Mouse (Mus musculus) lung, embryonic 14.5 days (tissue): Measurements from ENCODE around the gene Cops7b. TPM values are rescaled to one million over a fixed set of nuclear protein-coding genes. Genes with fewer than 3 reads are reported as not detected.

Source experiments
- ATAC-seq: fragments of 200-750 bp; cut with Nextera tagmentation; 2 replicates; pipeline ENCODE4 v1.8.0; 2017; ENCODE audit warnings: mild to moderate bottlenecking, moderate TSS enrichment, moderate library complexity; ENCODE audit not compliant: insufficient read depth
- DNase-seq: peaks from one replicate; pipeline ENCODE4 v3.0.0-alpha.2; 2015
- H3K27ac ChIP-seq: fragments of 300-500 bp; sonication (generic); 2 replicates; pipeline ENCODE4 v1.5.1; 2014; ENCODE audit warnings: low read depth, mild to moderate bottlenecking, moderate library complexity
- H3K27me3 ChIP-seq: fragments of 300-500 bp; sonication (generic); 2 replicates; pipeline ENCODE4 v1.6.1; 2014; ENCODE audit warnings: low read length, control low read depth; ENCODE audit not compliant: insufficient read depth
- H3K36me3 ChIP-seq: fragments of 300-500 bp; sonication (generic); 2 replicates; pipeline ENCODE4 v1.6.1; 2014; ENCODE audit warnings: control low read depth; ENCODE audit not compliant: insufficient read depth
- H3K4me1 ChIP-seq: fragments of 300-500 bp; sonication (generic); 2 replicates; pipeline ENCODE4 v1.6.1; 2014; ENCODE audit warnings: antibody characterized with exemption, control low read depth; ENCODE audit not compliant: insufficient read depth
- H3K4me2 ChIP-seq: fragments of 300-500 bp; sonication (generic); 2 replicates; pipeline ENCODE4 v1.6.1; 2014; ENCODE audit warnings: mild to moderate bottlenecking
- H3K4me3 ChIP-seq: fragments of 300-500 bp; sonication (generic); 2 replicates; pipeline ENCODE4 v1.5.1; 2014; ENCODE audit warnings: low read depth, low read length
- H3K9ac ChIP-seq: fragments of 300-500 bp; sonication (generic); 2 replicates; pipeline ENCODE4 v1.6.1; 2014
- H3K9me3 ChIP-seq: fragments of 300-500 bp; sonication (generic); 2 replicates; pipeline ENCODE4 v1.6.1; 2016; ENCODE audit warnings: low read depth, low read length, control low read depth
- CTCF ChIP-seq: IDR thresholded peaks from 2 replicates; pipeline ENCODE4 v1.5.1; 2016; ENCODE audit warnings: antibody characterized with exemption, low read depth
- WGBS: fragments of 180-500 bp; shearing (Covaris S2); extraction: QIAGEN DNeasy Blood & Tissue Kit; methylation state at CpG from one replicate; pipeline ENCODE4 v1.1.7; 2014; 5-methylcytosine and 5-hydroxymethylcytosine counted together
- polyA plus RNA-seq: library from polyadenylated mRNA; unstranded; fragments of >200 nt; fragmentation: Nextera tagmentation; extraction: Ambion mirVana; gene quantifications from 2 replicates; pipeline ENCODE4 v1.2.1, GENCODE M21; 2014

Cops7b gene
- polyA plus RNA-seq, 1 experiment from 2014 or later, result 38.0 TPM

DNA sequence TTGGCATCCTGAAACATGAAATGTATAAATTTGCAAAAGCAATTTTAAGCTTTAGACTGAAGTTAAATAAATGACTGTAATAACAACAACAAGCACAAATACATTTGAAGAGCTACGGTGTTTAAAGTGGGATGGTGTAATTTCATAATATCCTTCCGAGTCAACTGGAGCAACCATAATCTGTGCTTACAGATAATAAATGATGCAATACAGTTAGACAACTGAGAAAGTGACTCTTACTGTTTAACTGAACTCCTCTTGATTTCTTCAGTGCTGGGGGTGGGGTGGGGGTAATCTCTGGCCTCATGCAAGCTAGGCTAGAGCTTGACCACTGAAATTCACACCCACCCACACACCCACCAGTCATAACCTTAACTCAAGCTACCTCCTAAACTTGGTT lies 11.3 kb upstream of the Cops7b start:
- no peak for ATAC-seq
- no peaks in the 10 kb centered on the region for H3K4me1 ChIP-seq
- 83% methylated on average over 2 of the region's 2 CpGs for WGBS
- H3K4me3 ChIP-seq, result no peak overlapping the region
- H3K27me3 ChIP-seq, result no peaks in the 10 kb centered on the region
- no peak for TF ChIP-seq CTCF
- no peak for DNase-seq
- H3K4me2 ChIP-seq, result no peak overlapping the region
- H3K9me3 ChIP-seq, result no peaks in the 10 kb centered on the region
- H3K9ac ChIP-seq, result no peak overlapping the region
- H3K36me3 ChIP-seq, result peaks cover 4% of the 10 kb centered on the region; the same call in 1 of the 2 replicates
- no peak overlapping the region for H3K27ac ChIP-seq

DNA sequence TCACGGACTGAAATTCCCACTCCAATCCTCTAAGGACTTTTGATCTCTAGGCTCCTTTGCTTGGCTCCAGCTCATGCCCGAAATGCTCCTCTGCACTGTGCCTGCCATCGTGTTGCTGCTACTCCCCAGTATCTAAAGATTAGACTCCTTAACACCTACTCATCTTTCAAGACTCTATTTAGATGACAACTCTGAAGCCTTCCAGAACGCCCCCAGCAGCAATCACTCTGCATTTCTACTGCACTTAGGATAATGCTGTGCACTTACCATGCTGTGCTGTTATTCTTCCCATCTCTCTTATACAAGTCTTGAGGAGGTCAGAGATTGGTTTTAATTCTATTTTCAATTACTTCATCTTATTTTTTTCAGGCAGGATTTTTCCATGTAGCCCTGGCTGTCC lies 10.8 kb upstream of the Cops7b start:
- DNase-seq (no peak), ATAC-seq (no peak)
- 0 out of 2 replicates have a peak, but pooled peaks cover 4% of the 10 kb centered on the region for H3K36me3 ChIP-seq
- H3K4me3 ChIP-seq, result no peak overlapping the region
- no peaks in the 10 kb centered on the region for H3K9me3 ChIP-seq
- H3K9ac ChIP-seq, result no peak overlapping the region
- no peak overlapping the region for H3K27ac ChIP-seq
- H3K4me1 ChIP-seq, result no peaks in the 10 kb centered on the region
- TF ChIP-seq CTCF, result no peak
- WGBS, result 74% methylated on average over 4 of the region's 4 CpGs
- no peaks in the 10 kb centered on the region for H3K27me3 ChIP-seq
- no peak overlapping the region for H3K4me2 ChIP-seq

GRCm38 (mm10) chr1:86580426-86580825 lies 2.3 kb upstream of the Cops7b start:
- Histone ChIP-seq H3K27ac (no peak overlapping the region), H3K4me3 (no peak overlapping the region), H3K9me3 (no peaks in the 10 kb centered on the region), H3K4me2 (no peak overlapping the region), H3K36me3 (no peaks in the 10 kb centered on the region), H3K27me3 (no peaks in the 10 kb centered on the region), H3K9ac (no peak overlapping the region), H3K4me1 (peaks cover 3% of the 10 kb centered on the region; the same call in 1 of the 2 replicates)
- 70% methylated on average over 6 of the region's 6 CpGs for WGBS
- no peak for TF ChIP-seq CTCF
- ATAC-seq (no peak), DNase-seq (no peak)

DNA sequence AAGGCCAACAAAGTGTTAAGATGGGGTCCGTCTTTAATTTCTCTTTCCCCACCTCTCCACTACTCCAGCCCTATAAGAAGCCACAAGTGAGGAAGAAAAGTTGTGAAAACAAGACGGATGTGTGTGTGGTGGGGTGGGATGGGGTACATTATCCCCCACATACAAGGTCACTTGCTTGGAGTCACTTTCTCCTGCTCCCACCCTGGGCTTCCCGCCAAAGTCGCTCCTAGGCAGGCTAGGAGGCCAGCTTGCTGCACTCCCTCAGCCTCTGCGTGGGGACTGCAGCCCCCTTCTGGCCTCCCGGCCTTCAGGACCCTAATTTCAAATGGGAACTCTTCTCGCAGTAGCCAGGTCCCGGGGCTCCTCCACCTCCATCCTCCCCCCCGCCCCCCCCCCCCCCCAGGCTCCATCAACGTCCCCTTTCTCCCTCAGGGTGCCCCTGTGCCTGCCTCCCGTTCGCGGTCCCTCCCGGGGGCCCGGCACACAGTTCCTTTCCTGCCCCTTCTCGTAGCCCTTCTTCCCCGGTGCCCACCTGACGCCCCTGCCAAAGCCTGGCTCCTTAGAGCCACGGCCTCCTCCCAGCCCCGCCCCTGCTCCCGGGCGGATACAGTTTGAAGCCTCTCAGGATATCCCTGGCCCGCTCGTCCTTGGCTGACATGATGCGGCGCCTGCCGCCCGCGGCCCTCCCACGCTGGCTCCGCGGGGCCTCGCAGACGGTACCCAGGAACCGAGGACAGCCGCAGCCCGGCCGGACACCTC lies 833 bp upstream of the Cops7b start:
- Histone ChIP-seq H3K4me3 (peak overlapping the region; percentile 69), H3K4me1 (peaks cover 3% of the 10 kb centered on the region; the same call in 1 of the 2 replicates), H3K9ac (peak overlapping the region; percentile 70), H3K27ac (peak overlapping the region; percentile 48; the same call in 1 of the 2 replicates), H3K4me2 (peak overlapping the region; percentile 79), H3K36me3 (no peaks in the 10 kb centered on the region), H3K9me3 (no peaks in the 10 kb centered on the region), H3K27me3 (no peaks in the 10 kb centered on the region)
- no peak for TF ChIP-seq CTCF
- WGBS, result 1% methylated on average over 37 of the region's 38 CpGs
- ATAC-seq, result peak; percentile 86
- peak; percentile 62 for DNase-seq

DNA sequence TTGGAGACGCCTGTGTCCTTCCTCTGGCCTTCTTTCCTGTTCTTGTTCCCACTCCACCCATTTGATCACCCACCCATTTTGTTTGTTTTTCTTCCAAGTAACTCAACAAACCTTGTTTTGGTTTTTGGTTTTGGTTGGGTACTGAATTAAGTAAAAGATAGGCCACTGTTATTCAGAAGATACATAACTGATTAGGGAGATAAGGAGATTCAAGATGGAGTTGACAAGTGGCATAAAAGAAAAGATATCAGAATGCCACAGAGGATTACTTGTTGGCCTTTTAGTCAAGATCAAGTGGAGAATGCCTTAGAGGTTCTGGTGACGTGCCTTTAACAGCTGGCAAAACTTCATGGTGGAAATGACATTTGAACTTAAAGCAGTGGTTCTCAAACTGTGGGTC lies 1.0 kb downstream of the Cops7b start:
- Histone ChIP-seq H3K36me3 (no peaks in the 10 kb centered on the region), H3K9ac (no peak overlapping the region), H3K27me3 (no peaks in the 10 kb centered on the region), H3K4me2 (peak overlapping the region; percentile 79), H3K4me3 (peak overlapping the region; percentile 69; the same call in 1 of the 2 replicates), H3K9me3 (no peaks in the 10 kb centered on the region), H3K27ac (no peak overlapping the region), H3K4me1 (peaks cover 6% of the 10 kb centered on the region)
- ATAC-seq, result no peak
- WGBS, result 55% methylated on average over 2 of the region's 2 CpGs
- DNase-seq, result no peak
- TF ChIP-seq CTCF, result no peak

- peak overlapping the region; percentile 83 for H3K4me2 ChIP-seq
- H3K27me3 ChIP-seq, result no peaks in the 10 kb centered on the region
- WGBS, result under 1% methylated on average over 26 of the region's 26 CpGs
- DNase-seq (peak; percentile 86), ATAC-seq (no peak)
- no peak for TF ChIP-seq CTCF
- no peaks in the 10 kb centered on the region for H3K9me3 ChIP-seq
- H3K9ac ChIP-seq, result peak overlapping the region; percentile 82
- peak overlapping the region; percentile 90 for H3K4me3 ChIP-seq
- peaks cover 18% of the 10 kb centered on the region for H3K36me3 ChIP-seq
- H3K27ac ChIP-seq, result peak overlapping the region; percentile 36; the same call in 1 of the 2 replicates
- H3K4me1 ChIP-seq, result peaks cover 6% of the 10 kb centered on the region
These were observed 4.3 kb downstream of the Cops7b start for GRCm38 (mm10) chr1:86586992-86587391.

DNA sequence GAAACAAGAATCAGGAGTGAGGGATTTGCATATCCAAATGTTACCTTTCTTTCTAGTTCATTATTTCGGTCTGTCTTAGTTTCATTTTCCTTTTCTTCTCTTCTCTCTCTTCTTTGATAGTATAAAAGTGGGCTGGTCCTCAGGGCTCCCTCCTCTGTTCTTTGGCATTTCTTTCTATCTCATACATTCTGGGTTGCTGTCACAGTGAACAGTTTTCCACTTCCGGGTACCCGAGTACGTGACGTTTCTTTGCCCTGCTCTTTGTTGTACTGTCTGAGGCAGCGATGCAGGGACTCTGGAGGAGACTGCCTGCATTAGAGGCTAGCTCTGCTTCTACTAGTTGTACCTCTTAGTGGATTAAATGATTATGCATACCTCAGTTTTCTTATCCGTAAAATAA lies 11.8 kb downstream of the Cops7b start:
- Histone ChIP-seq H3K27ac (no peak overlapping the region), H3K27me3 (no peaks in the 10 kb centered on the region), H3K36me3 (peaks cover 69% of the 10 kb centered on the region), H3K4me1 (no peaks in the 10 kb centered on the region), H3K9me3 (no peaks in the 10 kb centered on the region), H3K4me3 (no peak overlapping the region), H3K9ac (no peak overlapping the region), H3K4me2 (no peak overlapping the region)
- no peak for TF ChIP-seq CTCF
- ATAC-seq (no peak), DNase-seq (no peak)
- 89% methylated on average over 7 of the region's 7 CpGs for whole genome bisulfite sequencing
